Mouse (Mus musculus): ENCODE results near the gene Gm826.

- TF ChIP-seq POLR2A (IDR thresholded peaks at IDR 0.05; ENCODE audit: insufficient read depth, low read length) (no peak), CTCF (IDR thresholded peaks at IDR 0.05; ENCODE audit: low read depth, low read length) (no peak)
Observed at GRCm38 (mm10) chr2:160328886-160329285, 5.1 kb downstream of the Gm826 start.
